Mouse (Mus musculus) CH12.LX (cell line): Measurements from ENCODE around the gene Sstr3. TPM values are rescaled to one million over a fixed set of nuclear protein-coding genes. Genes with fewer than 3 reads are reported as not detected.
A peak's percentile ranks its signal among the peaks of the same experiment; 100 is the strongest.

Experiments used
- DNase-seq: peaks from one replicate; pipeline ENCODE4 v3.0.0-alpha.2; 2013; ENCODE audit errors: extremely low read depth
- H3K27ac ChIP-seq: 2 replicates; pipeline ENCODE4 v1.5.1; 2012; ENCODE audit warnings: low read depth, mild to moderate bottlenecking, control low read depth, moderate library complexity; ENCODE audit not compliant: insufficient read depth
- H3K27me3 ChIP-seq: replicated peaks from 2 replicates; pipeline ENCODE3; 2012; ENCODE audit warnings: inconsistent platforms
- H3K36me3 ChIP-seq, 2 experiments: replicated peaks in 1 of 2; 2 replicates each; pipeline versions ENCODE3 to v1.6.1; 2012; ENCODE audit warnings: inconsistent platforms in 1 of 2, low read length in 1 of 2, mild to moderate bottlenecking in 1 of 2, mixed read lengths in 1 of 2, moderate library complexity in 1 of 2; ENCODE audit not compliant: control insufficient read depth in 1 of 2, insufficient read depth in 1 of 2
- H3K4me1 ChIP-seq, 2 experiments: 2 replicates each; pipeline ENCODE4 v1.6.1; 2012; ENCODE audit warnings: inconsistent platforms in 1 of 2, moderate library complexity in 1 of 2; ENCODE audit not compliant: insufficient read depth in 2 of 2, control insufficient read depth in 1 of 2
- H3K4me2 ChIP-seq: 2 replicates; pipeline ENCODE4 v1.6.1; 2012; ENCODE audit warnings: low read depth, mild to moderate bottlenecking, control low read depth; ENCODE audit not compliant: poor library complexity, insufficient read depth, severe bottlenecking
- H3K4me3 ChIP-seq, 3 experiments: fragments of 150-350 bp in 1 of 3; sonication (generic) in 1 of 3; replicated peaks in 1 of 3; 2 replicates each; pipeline versions ENCODE3 to v1.5.1; 2011 to 2012; ENCODE audit warnings: low read depth in 2 of 3, low read length in 2 of 3, mild to moderate bottlenecking in 2 of 3, moderate library complexity in 2 of 3, control low read depth in 1 of 3, improper control_type of control experiment in 1 of 3, inconsistent platforms in 1 of 3, mixed read lengths in 1 of 3; ENCODE audit not compliant: poor library complexity in 1 of 3
- H3K79me2 ChIP-seq: replicated peaks from 2 replicates; pipeline ENCODE4 v1.6.1; 2012; ENCODE audit warnings: mild to moderate bottlenecking, moderate library complexity; ENCODE audit not compliant: control insufficient read depth, poor library complexity, insufficient read depth, severe bottlenecking; ENCODE audit errors: extremely low read depth
- H3K9ac ChIP-seq: 2 replicates; pipeline ENCODE4 v1.6.1; 2012; ENCODE audit warnings: low read depth, mild to moderate bottlenecking, control low read depth, moderate library complexity; ENCODE audit not compliant: insufficient read depth
- H3K9me3 ChIP-seq: replicated peaks from 2 replicates; pipeline ENCODE3; 2012; ENCODE audit warnings: low read length, inconsistent platforms, mixed read lengths
- BHLHE40 ChIP-seq: IDR thresholded peaks from 2 replicates; pipeline ENCODE4 v1.6.1; 2011; ENCODE audit warnings: mild to moderate bottlenecking, low read depth, low read length, improper control_type of control experiment
- CHD1 ChIP-seq: IDR thresholded peaks from 2 replicates; pipeline ENCODE4 v1.6.1; 2012; ENCODE audit warnings: low read depth, low read length, improper control_type of control experiment, inconsistent platforms
- CHD2 ChIP-seq: IDR thresholded peaks from 2 replicates; pipeline ENCODE4 v1.6.1; 2011; ENCODE audit warnings: low read length, improper control_type of control experiment
- CTCF ChIP-seq, 2 experiments: IDR thresholded peaks in 1 of 2; conservative IDR thresholded peaks in 1 of 2; 2 replicates each; pipeline ENCODE4 v1.5.1; 2011 to 2012; ENCODE audit warnings: low read depth in 2 of 2, low read length in 2 of 2, improper control_type of control experiment in 1 of 2, inconsistent platforms in 1 of 2, mild to moderate bottlenecking in 1 of 2, moderate library complexity in 1 of 2
- ELF1 ChIP-seq: IDR thresholded peaks from 2 replicates; pipeline ENCODE4 v1.6.1; 2014; ENCODE audit warnings: low read depth, mild to moderate bottlenecking, inconsistent platforms, low read length, improper control_type of control experiment
- EP300 ChIP-seq: IDR thresholded peaks from 2 replicates; pipeline ENCODE4 v1.6.1; 2011; ENCODE audit warnings: low read length, improper control_type of control experiment
- ETS1 ChIP-seq: conservative IDR thresholded peaks from 2 replicates; pipeline ENCODE4 v1.6.1; 2012; ENCODE audit warnings: low read depth, mild to moderate bottlenecking, inconsistent platforms, low read length, improper control_type of control experiment, moderate library complexity
- GABPA ChIP-seq: IDR thresholded peaks from 2 replicates; pipeline ENCODE4 v1.6.1; 2012; ENCODE audit warnings: low read depth, low read length, improper control_type of control experiment, inconsistent platforms; ENCODE audit not compliant: insufficient replicate concordance
- IRF4 ChIP-seq: IDR thresholded peaks from 2 replicates; pipeline ENCODE4 v1.6.1; 2014; ENCODE audit warnings: low read depth, mild to moderate bottlenecking, inconsistent platforms, low read length, improper control_type of control experiment
- JUND ChIP-seq: conservative IDR thresholded peaks from 2 replicates; pipeline ENCODE4 v1.6.1; 2011; ENCODE audit warnings: low read depth, low read length, improper control_type of control experiment
- KAT2A ChIP-seq: IDR thresholded peaks from 2 replicates; pipeline ENCODE4 v1.6.1; 2012; ENCODE audit warnings: low read length, improper control_type of control experiment, inconsistent platforms; ENCODE audit not compliant: insufficient replicate concordance
- MAFK ChIP-seq: IDR thresholded peaks from 2 replicates; pipeline ENCODE4 v1.6.1; 2011; ENCODE audit warnings: low read length, improper control_type of control experiment; ENCODE audit not compliant: insufficient replicate concordance
- MAX ChIP-seq: IDR thresholded peaks from 2 replicates; pipeline ENCODE4 v1.6.1; 2011; ENCODE audit warnings: low read length, improper control_type of control experiment
- MAZ ChIP-seq: IDR thresholded peaks from 2 replicates; pipeline ENCODE4 v1.6.1; 2012; ENCODE audit warnings: low read depth, mild to moderate bottlenecking, inconsistent platforms, low read length, improper control_type of control experiment, moderate library complexity
- MEF2A ChIP-seq: IDR thresholded peaks from 2 replicates; pipeline ENCODE4 v1.6.1; 2014; ENCODE audit warnings: low read depth, mild to moderate bottlenecking, inconsistent platforms, low read length, improper control_type of control experiment, borderline replicate concordance
- MYC ChIP-seq: IDR thresholded peaks from 2 replicates; pipeline ENCODE4 v1.6.1; 2011; ENCODE audit warnings: low read depth, mild to moderate bottlenecking, improper control_type of control experiment, low read length
- NELFE ChIP-seq: IDR thresholded peaks from 2 replicates; pipeline ENCODE4 v1.6.1; 2011; ENCODE audit warnings: low read depth, low read length, improper control_type of control experiment
- NRF1 ChIP-seq: IDR thresholded peaks from 2 replicates; pipeline ENCODE4 v1.6.1; 2014; ENCODE audit warnings: low read depth, mild to moderate bottlenecking, inconsistent platforms, low read length, improper control_type of control experiment, moderate library complexity
- PAX5 ChIP-seq: IDR thresholded peaks from 2 replicates; pipeline ENCODE4 v1.6.1; 2012; ENCODE audit warnings: low read length, inconsistent platforms, mixed read lengths
- POLR2A ChIP-seq: IDR thresholded peaks from 2 replicates; pipeline ENCODE4 v1.6.1; 2011; ENCODE audit warnings: low read depth, mild to moderate bottlenecking, improper control_type of control experiment, low read length
- RAD21 ChIP-seq: IDR thresholded peaks from 2 replicates; pipeline ENCODE4 v1.6.1; 2011; ENCODE audit warnings: low read depth, mild to moderate bottlenecking, low read length, improper control_type of control experiment, moderate library complexity
- RCOR1 ChIP-seq: conservative IDR thresholded peaks from 2 replicates; pipeline ENCODE4 v1.6.1; 2012; ENCODE audit warnings: low read depth, mild to moderate bottlenecking, inconsistent platforms, low read length, improper control_type of control experiment
- SMC3 ChIP-seq: IDR thresholded peaks from 2 replicates; pipeline ENCODE4 v1.6.1; 2011; ENCODE audit warnings: low read depth, low read length, improper control_type of control experiment
- TBP ChIP-seq: conservative IDR thresholded peaks from 2 replicates; pipeline ENCODE4 v1.6.1; 2011; ENCODE audit warnings: low read depth, low read length, improper control_type of control experiment
- TCF12 ChIP-seq: IDR thresholded peaks from 2 replicates; pipeline ENCODE4 v1.6.1; 2014; ENCODE audit warnings: low read depth, mild to moderate bottlenecking, inconsistent platforms, low read length, improper control_type of control experiment
- UBTF ChIP-seq: IDR thresholded peaks from 2 replicates; pipeline ENCODE4 v1.6.1; 2012; ENCODE audit warnings: low read depth, mild to moderate bottlenecking, inconsistent platforms, low read length, improper control_type of control experiment, moderate library complexity
- USF1 ChIP-seq: IDR thresholded peaks from 2 replicates; pipeline ENCODE4 v1.6.1; 2014; ENCODE audit warnings: low read depth, mild to moderate bottlenecking, inconsistent platforms, low read length, improper control_type of control experiment
- USF2 ChIP-seq: conservative IDR thresholded peaks from 2 replicates; pipeline ENCODE4 v1.6.1; 2011; ENCODE audit warnings: low read depth, low read length, improper control_type of control experiment
- ZC3H11A ChIP-seq: IDR thresholded peaks from 2 replicates; pipeline ENCODE4 v1.6.1; 2012; ENCODE audit warnings: low read depth, mild to moderate bottlenecking, inconsistent platforms, low read length, improper control_type of control experiment
- ZMIZ1 ChIP-seq: IDR thresholded peaks from 2 replicates; pipeline ENCODE4 v1.6.1; 2012; ENCODE audit warnings: low read depth, mild to moderate bottlenecking, inconsistent platforms, low read length, improper control_type of control experiment
- dilution Hi-C: fragments of 300-500 bp; cut with MboI; formaldehyde crosslinking; loops from 2 replicates; pipeline ENCODE4 v1.14.3; 2020; ENCODE audit warnings: low sequenced_read_pairs; ENCODE audit not compliant: extremely low pct_unique_long_range_greater_than_20kb, extremely low pct_ligation_motif_present
- in situ Hi-C: fragments of 300-500 bp; cut with MboI; formaldehyde crosslinking; loops from 3 replicates; pipeline ENCODE4 v1.14.3; 2019; ENCODE audit warnings: low sequenced_read_pairs, low pct_ligation_motif_present, low pct_unique_long_range_greater_than_20kb, mixed read lengths
- polyA plus RNA-seq: library from polyadenylated mRNA; unstranded; fragments of >175 nt; gene quantifications from 2 replicates; pipeline ENCODE4 v1.2.1, GENCODE M21; 2012; ENCODE audit warnings: low read depth; ENCODE audit not compliant: insufficient read length
- total RNA-seq, 2 experiments: library from RNA; depleted of rRNA; stranded (reverse); fragments of 300-350 nt in 1 of 2; fragments of >200 nt in 1 of 2; gene quantifications; 2 replicates each; pipeline ENCODE4 v1.2.3; 2012 to 2014

The Sstr3 gene
- total and polyA plus RNA-seq, 3 experiments: 0.36 TPM; not detected in 2

DNA sequence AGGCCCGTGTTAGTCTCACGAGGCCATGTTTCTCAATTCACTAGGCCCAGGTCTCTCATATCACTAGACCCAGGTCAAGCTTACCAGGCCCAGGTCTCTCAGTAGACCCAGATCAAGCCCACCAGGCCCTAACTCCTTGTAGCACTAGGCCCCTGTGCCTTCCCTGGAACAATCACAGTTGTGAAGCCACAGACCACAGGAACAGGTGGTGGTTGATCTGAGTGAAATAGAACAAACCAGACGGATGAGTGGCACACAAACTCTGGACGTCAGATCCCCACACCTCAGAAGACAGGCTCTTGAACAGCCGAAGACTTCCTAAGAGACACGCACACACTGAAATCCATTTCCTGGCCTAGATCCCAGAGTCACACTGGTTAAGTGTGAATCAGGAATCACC is 33.7 kb downstream of the Sstr3 start:
- no peaks in the 10 kb centered on the region for H3K27me3 ChIP-seq
- peak overlapping the region in 1 of 3 experiments; percentile 6 for H3K4me3 ChIP-seq
- H3K4me2 ChIP-seq: peak overlapping the region; percentile 54
- DNase-seq: peak; percentile 69
- in situ Hi-C loops: loop anchor here (5.0 kb wide), 1 partner anchor 63 kb away; no protein-coding TSS in a partner anchor
- TF ChIP-seq BHLHE40 (peak; percentile 64; the same call in 1 of the 2 replicates), NRF1 (no peak), ZMIZ1 (no peak), CHD1 (no peak), USF2 (no peak), CHD2 (no peak), NELFE (0 out of 2 replicates have a peak, but pooled peaks have one; percentile 21), TCF12 (peak; percentile 32; the same call in 1 of the 2 replicates), MAFK (no peak), EP300 (peak; percentile 38; the same call in 1 of the 2 replicates), ETS1 (peak; percentile 49; the same call in 1 of the 2 replicates), SMC3 (no peak), MAX (peak; percentile 31; the same call in 1 of the 2 replicates)
- TF ChIP-seq, all 38 proteins: peak for 6
- peak overlapping the region; percentile 97 for H3K27ac ChIP-seq
- dilution Hi-C loops: no loop called here
- H3K9ac ChIP-seq: peak overlapping the region; percentile 54
- no peaks in the 10 kb centered on the region for H3K79me2 ChIP-seq
- no peaks in the 10 kb centered on the region for H3K9me3 ChIP-seq
- no peaks in the 10 kb centered on the region for H3K36me3 ChIP-seq
- peaks cover 32 to 75% of the 10 kb centered on the region in 2 experiments for H3K4me1 ChIP-seq

DNA sequence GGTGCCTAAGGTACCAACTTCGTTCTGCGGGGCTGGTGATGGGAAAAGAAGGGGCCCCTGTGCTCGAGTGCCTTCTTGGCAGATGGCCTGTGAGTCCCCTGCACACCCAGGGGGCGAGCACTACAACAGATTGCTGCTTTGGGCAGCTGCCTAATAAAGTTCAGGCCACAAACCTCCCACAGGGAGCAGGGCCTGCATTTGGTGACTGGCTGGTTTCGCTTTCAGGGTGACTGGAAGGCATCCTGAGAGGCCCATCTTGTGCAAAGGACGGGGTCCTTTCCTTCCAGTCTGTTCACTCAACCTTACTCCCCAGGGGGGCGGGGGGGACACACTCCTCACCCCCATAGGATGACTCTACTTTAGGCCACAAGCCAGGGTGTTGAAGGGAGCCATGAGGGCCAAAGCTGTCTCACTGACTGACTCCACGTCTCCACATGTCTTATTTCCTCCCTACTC is 34.3 kb downstream of the Sstr3 start:
- H3K9ac ChIP-seq: peak overlapping the region; percentile 54
- peak overlapping the region; percentile 97 for H3K27ac ChIP-seq
- peaks cover 4% of the 10 kb centered on the region for H3K9me3 ChIP-seq
- H3K4me3 ChIP-seq: peak overlapping the region in 2 of 3 experiments; percentile 7 to 12
- in situ Hi-C loops: loop anchor here (5.0 kb wide), 1 partner anchor 63 kb away; no protein-coding TSS in a partner anchor
- peak; percentile 96 for DNase-seq
- dilution Hi-C loops: no loop called here
- peak overlapping the region; percentile 55 for H3K4me2 ChIP-seq
- H3K36me3 ChIP-seq: peaks cover 0 to 2% of the 10 kb centered on the region in 2 experiments
- H3K4me1 ChIP-seq: peaks cover 30 to 70% of the 10 kb centered on the region in 2 experiments
- H3K27me3 ChIP-seq: no peaks in the 10 kb centered on the region
- no peaks in the 10 kb centered on the region for H3K79me2 ChIP-seq
- TF ChIP-seq CHD2 (peak; percentile 85), MAX (0 out of 2 replicates have a peak, but pooled peaks have one; percentile 59), CHD1 (peak; percentile 34), TCF12 (peak; percentile 98), PAX5 (no peak), KAT2A (0 out of 2 replicates have a peak, but pooled peaks have one; percentile 63), MEF2A (peak; percentile 96), RCOR1 (peak; percentile 92), GABPA (no peak), BHLHE40 (peak; percentile 93), ETS1 (peak; percentile 97), UBTF (peak; percentile 89), JUND (peak; percentile 40; the same call in 1 of the 2 replicates), IRF4 (peak; percentile 99), ZC3H11A (no peak), EP300 (peak; percentile 96), MAZ (peak; percentile 90), USF2 (no peak), CTCF (conservative IDR thresholded peaks at IDR 0.05 in 1 of 2, IDR thresholded peaks at IDR 0.05 in 1 of 2; ENCODE audit: low read depth in 2 of 2, low read length in 2 of 2) (no peak), USF1 (no peak), POLR2A (peak; percentile 38), ELF1 (peak; percentile 36; the same call in 1 of the 2 replicates), NELFE (0 out of 2 replicates have a peak, but pooled peaks have one; percentile 36), ZMIZ1 (peak; percentile 60; the same call in 1 of the 2 replicates), MYC (peak; percentile 60; the same call in 1 of the 2 replicates), RAD21 (no peak; the same call in 1 of the 2 replicates), TBP (peak; percentile 88)
